Mouse (Mus musculus): ENCODE results near the gene Nhlrc1.

GRCm38 (mm10) chr13:47017259-47017658 is 2.6 kb upstream of the Nhlrc1 start:
- peak; percentile 98 for TF ChIP-seq CTCF (IDR thresholded peaks at IDR 0.05; ENCODE audit: extremely low read depth, insufficient read depth, low read length)
- no peak for TF ChIP-seq POLR2A (IDR thresholded peaks at IDR 0.05; ENCODE audit: extremely low read depth, insufficient read depth, low read length)
